Mouse (Mus musculus): Measurements from ENCODE around the gene Fancc. TPM values are rescaled to one million over a fixed set of nuclear protein-coding genes. Genes with fewer than 3 reads are reported as not detected.
A peak's percentile ranks its signal among the peaks of the same experiment; 100 is the strongest.

Fancc gene
- polyA plus RNA-seq, 2 experiments from 2014 or later = 21.9 to 23.4 TPM

DNA sequence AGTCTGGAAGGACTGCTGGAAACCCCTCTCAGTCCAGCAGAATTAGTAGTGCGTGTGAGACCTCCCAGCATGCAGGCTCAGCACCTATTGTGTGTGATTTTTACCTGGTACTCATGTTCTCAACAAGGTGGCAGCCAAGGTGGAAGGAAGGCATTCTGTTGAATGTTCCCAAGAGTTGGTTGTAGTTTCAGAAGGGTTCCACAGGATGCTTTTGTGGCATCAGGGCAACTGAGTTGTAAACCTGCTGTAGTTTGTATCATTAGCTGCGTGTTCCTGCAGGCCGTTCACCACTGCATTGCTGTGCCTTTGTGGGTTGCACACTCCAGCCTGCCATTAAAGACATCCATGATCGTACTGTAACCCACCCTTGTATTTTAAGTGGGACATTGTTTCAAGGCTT is 238.4 kb downstream of the Fancc start:
- no peak for ATAC-seq

DNA sequence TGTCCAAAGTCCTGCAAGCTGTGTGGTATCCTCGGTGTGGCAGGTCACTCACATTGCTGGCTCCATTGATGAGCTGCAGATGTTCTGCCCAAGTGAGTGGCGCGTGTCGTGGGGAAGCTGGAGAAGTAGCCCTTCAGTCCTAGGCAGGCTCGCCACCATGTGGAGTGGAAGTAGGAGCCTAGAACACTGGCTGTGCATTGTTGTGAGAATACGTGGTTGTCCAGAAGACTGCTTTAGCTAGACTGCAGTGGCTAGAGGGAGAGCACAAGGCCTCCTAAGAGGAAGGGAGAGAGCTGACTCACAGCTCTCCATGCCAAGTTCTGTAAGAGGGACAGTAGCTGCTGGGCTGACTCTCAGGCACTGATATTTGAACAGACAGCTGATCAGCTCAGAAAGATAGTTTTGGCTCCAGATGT is 238.9 kb downstream of the Fancc start:
- ATAC-seq = no peak

DNA sequence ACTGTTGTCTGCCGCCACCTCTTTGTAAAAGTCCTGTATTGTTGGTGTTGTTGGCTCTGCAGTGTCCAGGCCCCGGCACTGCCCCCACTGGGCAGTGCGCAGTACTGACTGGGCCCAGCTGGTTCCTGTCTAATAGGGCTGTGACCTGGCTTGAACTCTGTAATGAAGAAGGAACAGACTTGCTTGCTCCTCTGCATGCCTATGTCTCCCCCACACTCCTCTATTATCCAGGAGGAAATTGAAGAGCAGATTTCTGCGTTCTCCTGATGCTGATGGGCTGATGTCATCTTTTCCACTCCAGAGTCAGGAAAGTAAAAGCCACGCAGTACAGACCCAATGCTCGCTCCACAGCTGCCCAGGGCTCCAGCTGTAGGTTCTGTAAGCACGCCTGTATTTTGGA is 240.3 kb downstream of the Fancc start:
- no peak for ATAC-seq

DNA sequence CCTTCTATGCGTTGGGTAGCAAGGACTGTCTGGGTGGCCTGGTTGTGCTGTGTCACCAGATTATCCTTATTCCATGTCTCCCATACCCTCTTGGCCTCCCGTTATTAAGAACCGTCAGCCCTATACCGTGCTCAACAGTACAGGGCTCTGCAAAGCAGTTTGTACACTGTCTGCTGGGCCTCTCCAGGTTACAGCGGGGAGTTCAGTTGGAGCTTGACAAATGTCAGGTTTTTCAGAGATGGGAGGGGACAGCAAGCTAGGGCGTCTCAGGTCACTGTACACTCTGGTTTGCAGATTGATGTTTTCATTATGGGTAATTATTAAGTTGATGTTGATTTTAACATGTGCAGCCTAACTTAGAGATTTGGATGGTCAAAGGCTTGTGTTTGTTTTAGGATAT is 240.9 kb downstream of the Fancc start:
- no peak for ATAC-seq

DNA sequence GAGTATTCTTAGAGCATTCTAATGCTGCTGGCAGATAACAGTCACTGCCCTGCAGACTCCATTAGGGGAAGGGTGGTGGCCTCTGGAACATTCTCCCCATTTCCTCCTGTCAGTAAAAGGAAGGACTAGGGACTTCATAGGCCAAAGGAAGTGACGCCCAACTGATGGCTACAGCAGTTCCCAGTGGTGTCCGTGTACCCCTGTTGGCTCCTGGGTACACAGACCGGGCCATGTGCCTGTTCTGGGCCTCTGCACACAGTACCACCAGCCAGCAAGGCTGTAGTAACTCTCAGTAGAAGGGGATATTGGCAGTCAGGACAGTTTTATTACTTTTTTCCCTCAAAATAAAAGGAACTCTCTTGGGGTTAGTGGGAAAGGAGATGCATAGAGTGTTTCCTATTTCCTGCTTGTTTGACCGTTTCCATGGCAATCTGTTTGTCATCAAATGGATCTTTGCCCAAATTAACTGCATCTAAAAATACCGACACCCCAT is 241.5 kb downstream of the Fancc start:
- ATAC-seq = peak; percentile 5

DNA sequence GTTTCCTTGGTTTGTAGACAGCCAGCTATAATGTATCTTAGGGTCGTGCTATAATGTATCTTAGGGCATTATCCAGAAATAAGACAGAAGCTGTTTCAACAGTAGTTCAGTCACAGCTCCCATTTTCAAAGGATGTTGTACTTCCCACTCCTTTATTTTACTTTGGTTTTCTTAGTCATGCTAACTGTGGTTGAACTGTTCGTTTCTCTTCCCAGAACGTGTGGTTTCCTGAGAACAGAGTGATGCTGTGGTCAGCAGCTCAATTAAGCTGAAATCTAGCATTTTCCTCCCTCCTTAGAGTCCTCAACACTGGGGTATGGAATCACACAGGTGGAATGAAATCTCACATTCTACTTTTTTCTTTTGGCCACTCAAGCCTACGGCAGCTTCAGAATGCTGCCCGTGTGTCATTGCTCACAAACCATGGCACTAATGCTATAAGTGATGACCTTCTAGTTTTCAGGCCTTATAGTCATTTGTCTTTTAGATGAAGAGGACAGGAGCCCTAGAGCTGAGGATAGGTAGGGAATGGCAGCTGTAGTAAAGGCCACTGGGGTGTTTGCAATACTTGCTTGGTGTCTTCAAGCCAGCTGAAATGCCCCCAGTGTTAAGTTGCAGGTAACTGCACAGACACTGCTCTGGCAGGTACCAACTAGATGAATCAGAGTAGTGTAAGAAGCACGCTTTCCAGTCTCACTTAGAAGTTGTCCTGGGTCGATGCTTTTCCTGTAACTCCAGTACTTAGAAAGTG is 243.0 kb downstream of the Fancc start:
- no peak for ATAC-seq

DNA sequence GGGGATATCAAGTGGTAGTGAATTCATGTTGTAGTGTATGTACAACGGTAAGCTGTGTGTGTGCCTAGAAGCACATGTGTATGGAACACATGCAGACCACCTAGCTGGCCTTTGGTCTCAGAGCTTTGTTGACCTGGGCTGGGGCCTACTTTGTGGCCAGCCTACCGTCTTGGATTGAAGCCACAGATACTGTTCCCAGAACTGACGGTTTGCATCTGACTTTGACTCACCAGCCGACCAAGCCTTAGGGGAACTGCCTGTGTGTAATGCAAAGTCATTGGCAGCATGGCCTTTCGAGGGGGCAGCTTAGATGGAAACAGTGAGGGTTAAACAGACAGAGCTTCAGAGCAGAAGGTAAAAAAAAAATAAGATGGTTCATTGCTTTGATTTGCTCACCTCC is 243.9 kb downstream of the Fancc start:
- no peak for ATAC-seq

DNA sequence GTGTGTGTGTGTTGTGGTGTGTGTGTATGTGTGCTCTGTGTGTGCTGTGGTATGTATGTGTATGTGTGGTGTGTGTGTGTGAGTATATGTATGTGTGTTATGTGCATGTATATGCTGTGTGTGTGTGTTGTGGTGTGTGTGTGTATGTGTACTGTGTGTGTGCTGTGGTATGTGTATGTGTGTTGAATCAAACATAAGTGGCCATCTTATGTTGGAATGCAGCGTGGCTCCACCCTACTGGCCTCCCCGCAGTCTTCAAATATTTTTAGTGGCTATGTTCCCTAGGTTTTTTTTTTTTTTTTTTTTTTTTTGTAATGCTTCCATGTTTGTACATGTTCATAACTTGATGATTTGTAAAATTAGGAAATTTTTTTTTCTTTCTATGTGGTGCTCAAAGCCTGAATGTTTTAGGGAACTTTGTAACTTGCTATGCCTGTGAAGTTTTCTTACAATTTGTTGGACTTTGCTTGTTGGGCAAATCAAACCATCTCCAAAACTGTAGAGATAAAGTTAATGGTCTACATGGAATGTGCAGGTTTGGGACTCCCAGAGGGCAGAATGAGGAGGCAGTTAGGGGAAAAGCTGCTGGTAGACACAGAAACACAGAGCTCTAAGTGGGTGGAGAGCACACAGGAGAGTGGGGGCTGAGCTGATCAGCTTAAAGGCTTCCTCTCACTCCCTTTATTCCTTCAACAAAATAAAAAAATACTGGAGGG is 244.6 kb downstream of the Fancc start:
- no peak for ATAC-seq

DNA sequence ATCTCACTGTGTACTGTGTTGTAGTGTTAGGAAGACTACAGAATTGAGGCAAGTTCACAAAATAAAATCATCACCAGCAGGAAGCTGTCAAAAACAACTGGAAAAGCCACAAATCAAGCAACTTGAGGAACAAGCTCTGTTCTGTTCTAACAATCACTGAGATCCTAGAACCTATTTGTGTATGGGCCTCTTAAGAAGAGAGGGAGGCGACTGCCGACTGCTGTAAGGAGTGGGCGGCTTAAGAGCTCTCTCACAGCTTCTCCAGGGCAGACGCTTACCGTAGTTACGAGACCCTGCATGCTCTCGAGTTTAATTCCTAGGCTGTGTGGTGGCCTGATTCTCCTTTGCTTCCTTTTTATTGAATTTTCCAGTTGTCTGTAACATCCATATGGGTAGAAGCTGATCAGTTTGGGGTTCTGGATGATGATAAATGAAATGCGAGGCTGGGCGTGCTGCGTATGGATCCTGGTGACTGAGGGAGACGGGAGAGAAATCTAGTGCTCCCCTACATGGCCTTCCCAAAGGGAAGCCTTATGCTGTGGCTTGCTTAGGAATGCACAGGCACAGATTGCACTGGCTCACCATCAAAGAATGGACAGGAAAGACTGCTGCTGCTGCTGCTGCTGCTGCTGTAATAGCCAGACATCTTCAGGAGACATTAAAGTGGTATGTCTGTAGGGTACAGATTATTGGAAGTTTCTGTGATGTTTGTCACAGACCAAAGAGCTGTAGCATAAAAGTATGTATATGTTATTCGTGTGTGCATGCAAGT is 245.8 kb downstream of the Fancc start:
- no peak for ATAC-seq

DNA sequence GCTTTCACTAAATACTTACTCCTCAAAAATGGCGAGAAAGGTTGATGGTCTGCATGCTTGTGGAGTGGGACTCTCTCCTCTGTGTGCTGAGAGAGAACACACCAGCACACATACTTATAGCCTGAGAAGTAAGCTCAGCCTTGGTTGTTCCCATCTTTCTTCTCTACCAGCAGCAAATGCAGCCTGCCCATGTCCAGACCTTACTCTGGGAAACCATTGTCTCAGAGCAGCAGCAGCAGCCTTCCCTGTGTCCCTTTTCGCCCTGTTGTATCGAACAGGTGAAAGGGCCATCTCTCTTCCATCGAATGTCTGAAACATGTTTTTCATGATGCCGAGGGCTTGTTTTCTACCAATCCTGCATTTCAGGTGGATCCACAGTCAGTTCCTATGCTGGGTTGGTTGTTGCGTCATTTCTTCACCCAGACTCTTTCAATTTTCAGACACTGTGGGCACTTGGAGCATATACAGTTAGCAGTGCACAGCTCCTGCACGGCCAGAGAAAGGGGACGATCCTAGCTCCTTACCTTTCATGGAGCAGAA is 246.6 kb downstream of the Fancc start:
- ATAC-seq = no peak

DNA sequence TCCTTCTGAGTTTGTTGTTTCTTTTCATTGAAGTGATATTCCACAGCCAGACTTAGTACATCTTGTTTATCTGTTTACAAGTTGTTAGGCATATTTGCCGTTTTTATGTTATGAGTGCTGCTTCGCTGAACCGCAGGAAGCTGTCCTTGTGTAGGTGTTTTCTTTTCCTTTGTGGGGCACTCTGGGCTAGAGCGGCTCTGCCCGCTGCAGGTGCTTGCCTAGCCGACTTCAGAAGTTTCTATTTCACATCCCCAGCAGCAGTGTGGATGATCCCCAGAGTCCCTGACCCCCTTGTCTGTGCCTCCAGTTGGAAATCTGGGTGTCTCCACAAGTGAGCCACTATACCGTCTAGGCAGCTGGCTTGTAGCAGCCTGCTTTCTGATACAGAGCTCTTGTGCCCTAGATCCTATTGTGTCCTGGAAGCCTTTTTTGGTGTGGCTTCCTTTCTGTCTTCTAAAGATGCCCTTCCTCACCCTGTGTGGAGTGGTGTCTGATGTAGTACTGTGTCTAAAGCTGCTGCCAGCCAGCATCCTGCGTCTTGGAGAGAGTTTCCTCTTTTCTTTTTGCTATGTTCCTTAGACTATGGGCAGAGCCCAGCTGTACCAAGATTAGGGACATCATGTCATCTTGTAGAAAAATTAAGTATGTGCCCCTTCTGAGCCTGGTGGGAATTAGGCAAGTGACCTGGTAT is 247.2 kb downstream of the Fancc start:
- peak; percentile 24 for ATAC-seq

DNA sequence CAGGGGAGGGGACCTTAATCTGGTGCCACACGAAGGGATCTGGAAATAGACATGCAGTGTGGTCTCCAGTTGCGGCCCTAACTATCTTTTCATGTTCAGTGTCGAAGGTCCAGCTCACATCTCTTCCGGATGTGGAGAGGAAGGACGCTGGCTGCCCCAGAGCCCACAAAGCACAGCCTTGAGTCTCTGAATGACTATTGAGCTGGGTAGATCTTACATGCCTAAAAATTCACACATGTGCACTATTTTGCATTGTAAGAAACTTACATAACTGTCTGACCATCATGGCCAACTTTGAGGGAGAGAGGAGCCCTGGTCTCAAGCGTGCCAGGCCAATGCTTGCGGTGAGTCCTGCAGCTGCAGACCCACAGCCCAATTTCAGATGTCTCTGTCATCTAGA is 247.9 kb downstream of the Fancc start:
- peak; percentile 22 for ATAC-seq

DNA sequence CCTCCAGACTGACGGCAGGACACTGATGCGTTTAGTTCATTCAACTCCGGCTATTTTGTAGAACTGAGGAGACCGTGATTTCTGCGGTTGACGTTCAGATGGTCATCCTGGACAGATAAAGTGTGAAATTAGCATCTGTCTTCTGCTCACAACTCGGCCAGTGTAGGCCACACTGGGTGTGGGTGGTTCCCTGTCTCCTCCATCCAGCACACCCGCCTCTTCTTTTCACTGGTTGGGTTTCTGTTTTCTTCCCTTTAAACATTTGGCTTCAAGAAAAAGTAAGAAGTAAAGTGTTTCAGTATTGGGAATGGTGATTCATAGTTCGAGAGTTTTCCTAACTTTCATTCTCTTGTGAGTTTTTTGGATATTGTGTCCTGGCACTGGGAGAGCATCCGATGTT is 248.8 kb downstream of the Fancc start:
- ATAC-seq = no peak

DNA sequence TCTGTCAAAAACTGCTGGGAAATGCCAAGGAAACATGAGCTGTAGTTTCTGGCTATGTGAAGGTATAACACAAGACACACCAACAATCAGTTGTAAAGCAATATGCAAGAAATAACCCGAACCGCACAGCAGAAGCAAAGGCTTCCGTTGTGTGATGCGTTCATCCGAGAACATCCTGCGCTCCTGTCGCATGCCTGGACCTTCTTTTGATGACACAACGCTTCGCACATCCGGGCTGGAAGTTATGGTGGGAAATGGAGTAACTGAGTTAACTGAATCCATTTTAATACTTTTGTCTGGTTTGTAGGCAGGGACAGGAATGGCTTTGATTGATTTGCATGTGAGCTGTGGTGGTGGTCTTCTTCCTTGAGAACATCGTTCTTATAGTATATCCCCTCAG is 249.4 kb downstream of the Fancc start:
- no peak for ATAC-seq

DNA sequence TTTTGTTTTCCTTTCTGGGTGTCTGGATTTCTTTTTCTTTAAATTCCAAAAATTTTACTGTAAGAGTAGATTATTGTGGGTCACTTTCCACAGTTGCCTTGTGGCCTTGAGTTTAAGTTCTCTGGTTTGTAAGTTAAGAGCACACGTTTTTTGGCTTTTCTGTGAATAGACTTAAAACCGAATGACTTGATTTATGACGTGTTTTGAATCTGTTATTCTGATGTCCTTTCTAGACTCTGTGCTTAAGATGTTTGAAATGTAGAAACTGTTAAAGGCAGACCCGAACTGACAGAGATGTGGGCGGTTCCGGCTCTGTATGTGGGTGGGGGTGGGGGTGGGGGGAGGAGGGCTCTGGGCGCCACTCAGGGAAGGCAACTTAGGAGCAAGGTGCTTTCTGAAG is 250.0 kb downstream of the Fancc start:
- ATAC-seq = no peak

DNA sequence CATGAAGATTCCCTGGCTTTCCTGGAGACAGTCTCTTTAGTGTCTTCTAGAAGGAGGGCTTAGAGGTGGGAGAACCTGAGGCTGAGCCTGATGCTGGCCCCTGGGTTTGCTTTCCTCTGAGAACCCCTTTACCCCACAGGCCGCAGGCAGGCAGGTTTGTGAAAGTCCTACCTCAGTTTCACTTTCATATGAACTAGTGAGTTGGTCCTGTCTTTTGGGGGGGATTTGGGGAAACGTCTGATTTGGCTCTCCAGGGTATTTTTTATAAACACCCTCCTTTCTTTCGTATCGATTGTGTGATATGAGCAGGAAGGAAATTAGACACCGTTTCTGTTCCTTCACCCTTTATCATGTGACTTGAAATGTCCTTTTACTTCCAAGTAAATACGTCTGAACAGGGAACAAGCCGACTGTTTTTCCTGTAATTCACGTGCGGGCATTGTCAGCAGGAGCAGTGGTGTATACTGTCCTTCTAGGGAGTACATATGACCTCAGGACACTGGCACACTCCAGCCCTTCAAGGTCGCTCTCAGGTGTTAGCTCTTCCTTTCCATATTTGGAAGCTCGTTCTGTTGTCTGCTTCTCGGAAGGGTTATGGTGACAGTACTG is 250.6 kb downstream of the Fancc start:
- peak; percentile 26 for ATAC-seq

DNA sequence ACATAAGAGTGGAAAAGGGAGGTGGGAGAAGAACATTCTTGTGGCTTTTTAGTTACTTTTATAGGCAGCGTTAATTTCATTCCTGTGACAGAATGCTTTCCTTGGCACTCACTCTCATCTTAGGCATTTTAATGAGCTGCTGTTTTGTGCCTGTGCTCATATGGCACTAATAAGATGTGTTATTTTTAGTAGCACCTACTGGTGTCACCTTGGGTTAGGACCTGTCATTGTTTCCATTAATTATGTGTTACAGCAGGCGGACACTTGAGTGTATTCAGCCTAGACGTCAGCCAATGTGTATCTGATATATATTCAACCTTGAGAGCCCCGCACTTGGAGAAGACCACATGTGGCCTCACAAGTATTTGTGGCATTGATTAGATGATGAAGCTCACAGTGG is 251.3 kb downstream of the Fancc start:
- ATAC-seq = peak; percentile 32

DNA sequence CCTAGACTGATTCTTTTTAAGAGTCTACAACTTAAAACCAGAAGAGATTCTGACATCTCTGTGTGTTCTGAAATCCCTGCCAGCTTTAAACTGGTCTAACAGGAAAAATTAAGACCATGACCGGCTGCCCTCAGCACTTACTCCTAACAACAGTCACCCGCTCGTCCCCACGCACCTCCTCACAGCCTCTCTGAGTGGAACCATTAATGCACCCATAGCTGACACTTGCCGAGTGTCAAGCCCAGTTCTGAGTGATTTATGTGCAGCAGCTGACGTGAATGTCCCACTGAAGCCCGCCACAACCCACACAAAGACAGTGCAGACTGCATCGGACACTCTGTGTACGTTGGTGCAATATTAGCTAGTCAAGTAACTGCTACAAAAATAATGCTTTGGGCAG is 251.9 kb downstream of the Fancc start:
- no peak for ATAC-seq

DNA sequence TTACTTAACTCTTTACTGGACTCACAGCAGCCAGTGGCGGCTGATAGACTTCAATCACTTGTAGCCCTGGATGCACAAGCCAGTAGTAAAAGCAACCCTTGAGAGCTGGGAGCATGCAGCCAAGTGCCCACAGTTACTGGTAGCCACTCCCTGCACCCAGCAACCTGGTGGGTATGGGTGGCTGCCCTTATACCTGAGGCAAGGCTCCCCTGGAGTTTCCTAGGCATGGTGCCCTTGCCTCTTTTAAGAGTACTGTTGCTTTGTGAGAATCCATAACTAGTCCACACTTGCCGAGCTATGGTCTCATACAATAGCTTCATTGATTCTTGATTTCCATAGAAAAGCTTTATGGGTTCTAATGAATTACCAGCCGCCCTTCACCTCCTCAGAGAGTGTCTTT is 252.7 kb downstream of the Fancc start:
- ATAC-seq = no peak

DNA sequence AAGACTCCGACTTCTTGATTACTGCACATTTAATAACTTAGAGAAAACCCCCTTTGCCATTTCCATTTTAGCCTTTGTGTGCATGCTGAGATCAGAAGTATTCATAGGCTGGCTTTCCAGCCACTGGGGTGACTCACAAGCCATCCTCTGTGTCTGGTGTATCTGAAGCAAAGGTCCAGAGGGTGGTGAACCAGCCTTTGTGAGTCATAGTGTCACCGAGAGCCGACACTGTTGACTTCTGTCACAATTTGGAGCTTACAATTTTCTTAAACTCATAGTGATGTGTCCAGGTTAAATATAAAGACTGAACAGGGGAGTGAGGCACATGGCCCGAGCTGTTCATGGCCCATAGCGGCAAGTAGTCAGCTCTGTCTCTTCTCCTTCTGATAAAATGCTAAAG is 253.5 kb downstream of the Fancc start:
- peak; percentile 43 for ATAC-seq

DNA sequence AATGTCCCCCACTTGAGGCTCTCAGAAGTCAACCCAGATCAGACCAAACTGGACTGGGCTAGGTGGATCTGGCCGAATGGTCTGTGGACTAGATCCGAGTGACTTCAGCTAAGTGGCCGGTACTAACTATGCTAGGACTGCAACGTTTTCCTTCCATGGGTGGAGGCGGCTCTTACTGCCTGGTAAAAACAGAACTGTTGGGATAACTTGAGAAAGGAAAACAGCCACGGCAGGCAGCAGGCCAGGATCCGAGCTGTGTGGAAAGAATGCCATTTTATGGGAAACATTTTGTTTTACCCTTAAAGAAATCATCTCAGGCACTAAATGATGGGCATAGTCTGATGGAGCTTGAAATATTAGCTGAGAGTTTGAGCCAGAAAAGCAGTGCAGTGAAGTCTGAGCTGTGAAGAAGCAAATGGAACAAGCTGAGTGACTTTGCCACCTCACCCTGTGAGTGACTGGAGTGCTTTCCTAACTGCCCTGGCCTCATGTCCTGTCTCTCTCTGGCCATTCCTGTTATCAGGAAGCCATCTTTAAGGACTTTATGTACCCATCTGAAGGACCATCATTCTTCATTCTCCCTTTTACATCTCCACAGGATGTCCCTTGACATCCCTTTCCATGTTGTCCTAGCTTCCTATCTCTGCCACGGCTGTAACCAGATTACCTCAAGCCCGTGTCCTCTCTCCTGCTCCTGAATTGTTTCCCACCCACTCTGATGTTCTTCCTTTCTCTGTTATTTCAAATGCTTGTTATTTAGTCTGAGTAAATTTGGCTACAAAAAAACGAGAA is 254.5 kb downstream of the Fancc start:
- no peak for ATAC-seq

Data from CD4-positive, CD25-positive, alpha-beta regulatory T cell, adult 4 months (primary cell).